Mouse (Mus musculus) heart, postnatal 0 days (tissue): Measurements from ENCODE around the gene Tln2. TPM values are rescaled to one million over a fixed set of nuclear protein-coding genes. Genes with fewer than 3 reads are reported as not detected.

Source experiments
- ATAC-seq: fragments of 200-750 bp; cut with Nextera tagmentation; 2 replicates; pipeline ENCODE4 v1.8.0; 2017; ENCODE audit warnings: low read depth, moderate number of reproducible peaks, moderate library complexity; ENCODE audit not compliant: insufficient read depth
- DNase-seq: peaks from one replicate; pipeline ENCODE4 v3.0.0-alpha.2; 2016; ENCODE audit warnings: low spot score
- H3K27ac ChIP-seq: fragments of 300-500 bp; sonication (generic); 2 replicates; pipeline ENCODE4 v1.5.1; 2014; ENCODE audit warnings: low read depth, mild to moderate bottlenecking
- H3K27me3 ChIP-seq: fragments of 300-500 bp; sonication (generic); 2 replicates; pipeline ENCODE4 v1.6.1; 2014; ENCODE audit warnings: low read length, mixed read lengths; ENCODE audit not compliant: control insufficient read depth, insufficient read depth
- H3K36me3 ChIP-seq: fragments of 300-500 bp; sonication (generic); replicated peaks from 2 replicates; pipeline ENCODE4 v1.6.1; 2014; ENCODE audit warnings: low read length, mixed read lengths; ENCODE audit not compliant: control insufficient read depth, insufficient read depth
- H3K4me1 ChIP-seq: fragments of 300-500 bp; sonication (generic); 2 replicates; pipeline ENCODE4 v1.6.1; 2014; ENCODE audit warnings: antibody characterized with exemption; ENCODE audit not compliant: control insufficient read depth, insufficient read depth
- H3K4me2 ChIP-seq: fragments of 300-500 bp; sonication (generic); 2 replicates; pipeline ENCODE4 v1.6.1; 2014; ENCODE audit warnings: low read depth, mild to moderate bottlenecking, low read length, moderate library complexity
- H3K4me3 ChIP-seq: fragments of 300-500 bp; sonication (generic); 2 replicates; pipeline ENCODE4 v1.5.1; 2014; ENCODE audit warnings: low read depth, low read length
- H3K9ac ChIP-seq: fragments of 300-500 bp; sonication (generic); replicated peaks from 2 replicates; pipeline ENCODE4 v1.6.1; 2014; ENCODE audit warnings: low read depth, low read length, mixed read lengths
- H3K9me3 ChIP-seq: fragments of 300-500 bp; sonication (generic); replicated peaks from 2 replicates; pipeline ENCODE4 v1.6.1; 2016; ENCODE audit warnings: low read length; ENCODE audit not compliant: control insufficient read depth
- CTCF ChIP-seq: IDR thresholded peaks from 2 replicates; pipeline ENCODE4 v1.5.1; 2016; ENCODE audit warnings: antibody characterized with exemption, control low read depth, low read depth
- EP300 ChIP-seq: IDR thresholded peaks from 2 replicates; pipeline ENCODE4 v1.6.1; 2016; ENCODE audit warnings: antibody characterized with exemption, low read depth
- WGBS: fragments of 180-500 bp; shearing (Covaris S2); extraction: QIAGEN DNeasy Blood & Tissue Kit; methylation state at CpG from one replicate; pipeline ENCODE4 v1.1.7; 2014; 5-methylcytosine and 5-hydroxymethylcytosine counted together
- polyA plus RNA-seq: library from polyadenylated mRNA; unstranded; fragments of >200 nt; fragmentation: Nextera tagmentation; extraction: Ambion mirVana; gene quantifications from 2 replicates; pipeline ENCODE4 v1.2.1, GENCODE M21; 2015
- total RNA-seq: library from RNA; depleted of rRNA; stranded (reverse); fragments of >200 nt; gene quantifications from 2 replicates; pipeline ENCODE4 v1.2.3, GENCODE M21; 2014; ENCODE audit warnings: low replicate concordance

Gene Tln2
- total and polyA plus RNA-seq, 2 experiments from 2014 or later: 67.0 to 92.6 TPM

DNA sequence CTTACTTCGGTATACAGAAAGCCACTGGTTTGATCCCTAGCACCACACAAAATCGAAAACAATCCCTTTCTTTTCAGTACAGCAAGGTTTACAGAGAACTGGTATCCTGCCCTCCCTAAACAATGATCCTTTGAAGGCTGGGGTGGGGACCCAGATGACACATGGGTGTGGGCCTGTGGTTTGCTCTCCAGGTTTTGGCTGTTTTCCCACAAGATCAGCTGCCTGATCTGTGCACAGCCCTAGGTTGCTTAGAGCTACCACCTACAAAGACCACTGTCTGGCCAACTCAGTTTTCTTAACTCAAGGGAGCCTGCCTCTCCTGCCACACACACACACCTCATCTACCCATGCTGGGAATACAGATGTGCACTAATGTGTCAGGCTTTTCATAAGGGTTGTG lies 257.9 kb downstream of the Tln2 start:
- TF ChIP-seq CTCF: no peak
- TF ChIP-seq EP300: no peak
- Histone ChIP-seq H3K27me3 (no peaks in the 10 kb centered on the region), H3K4me2 (no peak overlapping the region), H3K36me3 (peaks cover 47% of the 10 kb centered on the region), H3K4me1 (no peaks in the 10 kb centered on the region), H3K9me3 (no peaks in the 10 kb centered on the region), H3K4me3 (no peak overlapping the region), H3K27ac (no peak overlapping the region), H3K9ac (no peak overlapping the region)
- WGBS: 90% methylated on average over 2 of the region's 2 CpGs
- DNase-seq: no peak
- no peak for ATAC-seq

DNA sequence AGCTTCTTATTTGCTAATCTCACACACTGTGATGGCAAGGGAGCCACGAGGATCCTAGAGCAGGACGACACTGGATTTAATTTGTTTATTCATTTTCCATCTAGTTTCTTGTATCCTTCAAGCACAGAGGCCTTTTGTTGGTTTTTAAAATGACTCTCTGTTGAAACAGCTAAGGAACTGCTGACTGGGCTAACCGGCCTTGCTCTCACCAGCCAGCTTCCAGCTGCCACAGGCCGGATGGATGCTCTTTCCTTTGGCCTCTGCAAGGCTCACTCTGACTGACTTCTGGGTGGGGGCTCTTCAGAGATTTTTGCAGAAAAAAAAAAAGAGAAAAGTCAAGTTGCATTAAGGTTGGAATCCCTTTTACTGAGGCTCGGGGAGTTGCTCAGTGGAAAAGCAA lies 258.7 kb downstream of the Tln2 start:
- H3K4me2 ChIP-seq: no peak overlapping the region
- ATAC-seq (no peak), DNase-seq (no peak)
- TF ChIP-seq CTCF (no peak), EP300 (no peak)
- H3K36me3 ChIP-seq: peaks cover 48% of the 10 kb centered on the region
- H3K4me1 ChIP-seq: no peaks in the 10 kb centered on the region
- H3K27me3 ChIP-seq: no peaks in the 10 kb centered on the region
- 79% methylated on average over 5 of the region's 5 CpGs for WGBS
- H3K9ac ChIP-seq: no peak overlapping the region
- no peaks in the 10 kb centered on the region for H3K9me3 ChIP-seq
- H3K4me3 ChIP-seq: no peak overlapping the region
- no peak overlapping the region for H3K27ac ChIP-seq

- ATAC-seq: no peak
- Histone ChIP-seq H3K4me2 (no peak overlapping the region), H3K9me3 (no peaks in the 10 kb centered on the region), H3K4me3 (no peak overlapping the region), H3K4me1 (no peaks in the 10 kb centered on the region), H3K27me3 (no peaks in the 10 kb centered on the region), H3K36me3 (peaks cover 52% of the 10 kb centered on the region), H3K9ac (no peak overlapping the region), H3K27ac (no peak overlapping the region)
- WGBS: 63% methylated on average over 3 of the region's 3 CpGs
- TF ChIP-seq EP300 (no peak), CTCF (no peak)
- DNase-seq: no peak
Observed at GRCm38 (mm10) chr9:67300346-67300745, 259.2 kb downstream of the Tln2 start.

GRCm38 (mm10) chr9:67299164-67299563 lies 260.3 kb downstream of the Tln2 start:
- WGBS: 78% methylated on average over 6 of the region's 6 CpGs
- ATAC-seq (no peak), DNase-seq (no peak)
- H3K36me3 ChIP-seq: peaks cover 45% of the 10 kb centered on the region
- no peaks in the 10 kb centered on the region for H3K9me3 ChIP-seq
- no peaks in the 10 kb centered on the region for H3K4me1 ChIP-seq
- TF ChIP-seq CTCF (no peak), EP300 (no peak)
- H3K4me2 ChIP-seq: no peak overlapping the region
- no peak overlapping the region for H3K4me3 ChIP-seq
- H3K27ac ChIP-seq: no peak overlapping the region
- no peak overlapping the region for H3K9ac ChIP-seq
- no peaks in the 10 kb centered on the region for H3K27me3 ChIP-seq

DNA sequence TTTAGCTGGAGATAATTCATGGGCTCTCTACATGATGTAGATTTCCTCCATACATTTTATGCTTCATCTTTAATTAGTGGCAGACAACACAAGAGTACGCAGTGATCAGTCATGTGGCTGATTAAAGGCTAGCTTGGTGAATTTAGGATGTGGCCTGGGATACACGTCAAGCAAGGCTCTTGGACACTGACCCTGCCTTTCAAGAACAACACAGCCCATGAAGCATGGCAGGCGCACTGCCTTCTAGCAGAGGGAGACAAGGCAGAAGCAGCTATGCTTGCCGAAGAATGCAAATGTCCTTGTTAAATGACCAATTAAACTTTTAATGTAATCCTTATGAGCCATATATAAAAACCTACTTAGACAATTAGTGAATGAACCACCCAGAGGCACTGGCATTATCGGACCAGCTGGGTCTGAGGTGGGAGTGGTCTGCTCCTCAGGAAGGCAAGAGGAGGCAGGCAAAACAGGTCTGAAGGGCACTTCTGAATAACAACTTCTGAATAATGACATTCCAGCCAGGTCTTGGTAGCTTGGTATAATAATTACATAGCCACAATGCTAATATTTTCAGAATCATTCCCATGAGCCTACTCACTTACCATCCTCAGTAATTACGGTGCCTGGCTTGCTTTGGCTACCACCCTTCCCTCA lies 262.1 kb downstream of the Tln2 start:
- TF ChIP-seq CTCF (no peak), EP300 (no peak)

GRCm38 (mm10) chr9:67287457-67287856 lies 272.0 kb downstream of the Tln2 start:
- H3K4me1 ChIP-seq: no peaks in the 10 kb centered on the region
- no peak for ATAC-seq
- WGBS: 67% methylated on average over 4 of the region's 4 CpGs
- no peaks in the 10 kb centered on the region for H3K27me3 ChIP-seq
- H3K9me3 ChIP-seq: no peaks in the 10 kb centered on the region
- peaks cover 62% of the 10 kb centered on the region for H3K36me3 ChIP-seq
- DNase-seq: no peak
- TF ChIP-seq CTCF (no peak), EP300 (no peak)
- no peak overlapping the region for H3K9ac ChIP-seq
- no peak overlapping the region for H3K27ac ChIP-seq
- no peak overlapping the region for H3K4me2 ChIP-seq
- H3K4me3 ChIP-seq: no peak overlapping the region

More for the DNA sequence above, 262.1 kb downstream of the Tln2 start:
- ATAC-seq (no peak), DNase-seq (no peak)
- 90% methylated on average over 6 of the region's 6 CpGs for WGBS
- no peak overlapping the region for H3K27ac ChIP-seq
- no peaks in the 10 kb centered on the region for H3K9me3 ChIP-seq
- no peak overlapping the region for H3K4me3 ChIP-seq
- no peak overlapping the region for H3K9ac ChIP-seq
- no peaks in the 10 kb centered on the region for H3K27me3 ChIP-seq
- no peak overlapping the region for H3K4me2 ChIP-seq
- H3K36me3 ChIP-seq: peaks cover 39% of the 10 kb centered on the region
- H3K4me1 ChIP-seq: no peaks in the 10 kb centered on the region
